Mouse (Mus musculus) T-cell, adult 66 days (primary cell): ENCODE results near the gene Tfrc. TPM values are rescaled to one million over a fixed set of nuclear protein-coding genes. Genes with fewer than 3 reads are reported as not detected.

Experiments
- total RNA-seq, 2 experiments: library from RNA; stranded (reverse); gene quantifications; 3 replicates in 1 of 2; 4 replicates in 1 of 2; pipeline ENCODE4 v1.2.4; 2023

Tfrc gene
- total RNA-seq: 10 to 100 TPM; 51.4 to 62.9 TPM

GRCm38 (mm10) chr16:32608712-32609400 is at the start of gene Tfrc:
Gene Tfrc, plus strand, starts transcription at chr16:32608920.

GRCm38 (mm10) chr16:32643661-32644061 is 34.9 kb downstream of the Tfrc start, which contains the start of gene Tnk2:
Gene Tnk2, plus strand, starts transcription at chr16:32643874.

Other genes with a start within 250 kb of the Tfrc start
- not detected for gene Tm4sf19, start 208.4 kb upstream of the Tfrc start, total RNA-seq
- gene Tctex1d2, start 189.2 kb upstream of the Tfrc start, total RNA-seq: 1 to 10 TPM in 1 of 2 experiments, not detected in 1; 1.4 TPM
- 10 to 100 TPM; 14.3 to 19.1 TPM for gene Pcyt1a, start 178.0 kb upstream of the Tfrc start, total RNA-seq
- not detected for gene Slc51a, start 121.0 kb upstream of the Tfrc start, total RNA-seq
- gene Zdhhc19, start 112.7 kb upstream of the Tfrc start, total RNA-seq: not detected
- gene Tnk2, start 35.0 kb downstream of the Tfrc start, total RNA-seq: 10 to 100 TPM; 78.4 to 93.3 TPM
- gene Muc4, start 127.0 kb downstream of the Tfrc start, total RNA-seq: not detected
- gene Muc20, start 188.5 kb downstream of the Tfrc start, total RNA-seq: under 1 TPM; 0.24 to 0.55 TPM
- not detected for gene Smbd1, start 201.6 kb downstream of the Tfrc start, total RNA-seq